Mouse (Mus musculus): ENCODE results near the gene Abcb9.
A peak's percentile ranks its signal among the peaks of the same experiment; 100 is the strongest.

The Abcb9 gene

GRCm38 (mm10) chr5:124095596-124096232, at the start of gene Abcb9:
Gene Abcb9, minus strand, starts transcription at chr5:124095798.
- peak; percentile 98 to 99 for DNase-seq

GRCm38 (mm10) chr5:124138066-124138465, 42.5 kb upstream of the Abcb9 start:
- DNase-seq = no peak

- no peak for DNase-seq
Measured at GRCm38 (mm10) chr5:124134261-124134660, 38.7 kb upstream of the Abcb9 start.

GRCm38 (mm10) chr5:124125093-124125492, 29.5 kb upstream of the Abcb9 start:
- no peak for DNase-seq

- DNase-seq = no peak
Measured at GRCm38 (mm10) chr5:124122357-124122756, 26.8 kb upstream of the Abcb9 start.

- DNase-seq = no peak
Measured at GRCm38 (mm10) chr5:124119204-124119603, 23.6 kb upstream of the Abcb9 start.

- peak; percentile 75 to 83 for DNase-seq
Measured at GRCm38 (mm10) chr5:124115990-124116845, 20.6 kb upstream of the Abcb9 start, which contains the start of gene Arl6ip4. Gene Arl6ip4, plus strand, starts transcription at chr5:124116089.

- no peak for DNase-seq
Measured at GRCm38 (mm10) chr5:124115531-124115930, 19.9 kb upstream of the Abcb9 start.

GRCm38 (mm10) chr5:124114276-124115025, 18.9 kb upstream of the Abcb9 start:
- no peak for DNase-seq

- peak; percentile 65 to 73 for DNase-seq
Measured at GRCm38 (mm10) chr5:124113030-124113429, 17.4 kb upstream of the Abcb9 start.

- DNase-seq = peak in 1 of 2 experiments; percentile 42
Measured at GRCm38 (mm10) chr5:124112531-124112930, 16.9 kb upstream of the Abcb9 start.

- DNase-seq = peak; percentile 93 to 97
Measured at GRCm38 (mm10) chr5:124111742-124112497, 16.3 kb upstream of the Abcb9 start, which contains the start of gene Ogfod2. Gene Ogfod2, plus strand, starts transcription at chr5:124112297.

GRCm38 (mm10) chr5:124111077-124111741, 15.6 kb upstream of the Abcb9 start:
- DNase-seq = peak; percentile 52 to 57

GRCm38 (mm10) chr5:124103552-124103951, 8.0 kb upstream of the Abcb9 start:
- no peak for DNase-seq

- no peak for DNase-seq
Measured at GRCm38 (mm10) chr5:124103020-124103419, 7.4 kb upstream of the Abcb9 start.

- no peak for DNase-seq
Measured at GRCm38 (mm10) chr5:124102326-124102725, 6.7 kb upstream of the Abcb9 start.

- DNase-seq = no peak
Measured at GRCm38 (mm10) chr5:124100128-124101044, 4.8 kb upstream of the Abcb9 start.

GRCm38 (mm10) chr5:124098923-124099322, 3.3 kb upstream of the Abcb9 start:
- DNase-seq = no peak

GRCm38 (mm10) chr5:124095077-124095581, 469 bp downstream of the Abcb9 start:
- no peak for DNase-seq

- peak in 1 of 2 experiments; percentile 3 for DNase-seq
Measured at GRCm38 (mm10) chr5:124093852-124094604, 1.6 kb downstream of the Abcb9 start.

Measured in cerebellum, postnatal 36 days (tissue).